Mouse (Mus musculus) kidney, postnatal 36 days (tissue): Measurements from ENCODE around the gene Ip6k1.
"Not testable (repeated sequence)": the region's sequence is repeated elsewhere in the genome, so short reads cannot be mapped to it uniquely, and the experiment has no call there.

Experiments used
- DNase-seq, 2 experiments: peaks; one replicate each; pipeline ENCODE4 v3.0.0; 2021 to 2022; ENCODE audit warnings: mixed read lengths in 2 of 2

The Ip6k1 gene

DNA sequence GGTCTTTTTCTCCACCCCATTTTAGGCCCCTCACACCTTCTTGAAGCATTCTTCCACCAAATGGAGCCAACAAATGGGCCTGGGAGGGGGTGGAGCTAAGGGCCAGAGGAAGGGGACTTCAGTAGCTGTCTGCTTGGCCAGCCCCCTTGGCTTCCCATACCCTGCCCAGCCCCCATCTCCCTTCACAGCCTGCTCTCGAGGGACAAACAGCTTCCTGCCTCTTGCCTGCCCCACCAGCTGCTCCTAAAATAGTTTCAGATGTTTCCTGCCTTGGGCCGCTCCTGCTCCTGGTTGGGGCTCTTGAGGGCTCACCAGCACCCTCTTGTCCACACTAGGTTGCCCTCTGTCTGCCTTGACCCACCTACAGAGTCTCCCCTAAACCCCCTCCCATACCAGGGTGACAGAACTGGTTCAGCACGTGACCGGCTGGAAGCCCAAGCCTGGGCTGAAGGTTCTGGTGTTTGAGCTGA, 18.8 kb upstream of the Ip6k1 start:
- peak; percentile 89 to 92 for DNase-seq

DNA sequence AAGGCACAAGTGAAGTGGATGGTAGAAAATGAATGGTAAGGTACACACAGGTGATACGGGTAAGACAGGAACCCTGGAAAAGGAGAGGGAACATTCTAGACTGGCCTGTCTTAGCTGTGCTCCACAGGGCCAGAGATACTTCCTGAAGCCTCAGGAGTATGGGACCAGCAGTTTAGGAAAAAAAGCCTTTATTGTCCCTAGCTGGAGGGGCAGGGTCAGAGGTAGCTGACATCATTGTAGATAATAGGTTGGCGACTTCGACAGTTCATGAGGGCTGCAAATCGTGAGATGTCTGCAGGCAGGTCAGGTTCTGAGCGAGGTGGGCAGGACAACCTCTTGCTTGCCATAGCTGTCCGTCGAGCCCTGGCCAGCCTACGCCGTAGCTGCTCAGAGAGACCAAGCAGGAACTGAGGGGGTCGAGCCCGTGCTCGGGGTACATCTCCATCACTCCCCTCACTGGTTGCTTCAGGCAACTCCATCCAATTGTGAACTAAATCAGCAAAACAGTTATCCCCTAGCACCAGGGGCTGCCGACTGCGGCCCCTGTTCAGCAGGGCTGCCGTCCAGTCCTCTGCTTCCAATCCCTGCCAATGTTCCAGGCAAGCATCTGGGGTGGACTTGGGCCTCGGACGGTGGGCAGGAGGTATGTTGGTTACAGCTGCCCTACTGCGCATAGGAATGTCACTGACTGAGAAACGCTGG, 18.1 kb upstream of the Ip6k1 start:
- no peak for DNase-seq

DNA sequence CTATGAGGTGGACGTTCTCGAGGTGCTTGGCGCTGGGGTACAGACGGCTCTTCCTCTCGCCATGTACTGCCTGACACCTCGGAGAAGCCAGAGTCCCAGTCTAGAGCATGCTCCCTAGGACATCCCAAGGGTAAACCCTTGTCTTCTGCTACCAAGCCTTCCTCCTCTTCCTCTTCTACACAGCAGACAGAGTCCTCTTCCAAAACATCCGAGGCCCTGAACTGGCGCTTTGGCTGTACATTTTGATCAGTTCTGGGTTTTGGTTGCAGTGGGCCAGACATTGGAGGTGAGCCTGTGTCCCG, 17.6 kb upstream of the Ip6k1 start:
- no peak for DNase-seq

DNA sequence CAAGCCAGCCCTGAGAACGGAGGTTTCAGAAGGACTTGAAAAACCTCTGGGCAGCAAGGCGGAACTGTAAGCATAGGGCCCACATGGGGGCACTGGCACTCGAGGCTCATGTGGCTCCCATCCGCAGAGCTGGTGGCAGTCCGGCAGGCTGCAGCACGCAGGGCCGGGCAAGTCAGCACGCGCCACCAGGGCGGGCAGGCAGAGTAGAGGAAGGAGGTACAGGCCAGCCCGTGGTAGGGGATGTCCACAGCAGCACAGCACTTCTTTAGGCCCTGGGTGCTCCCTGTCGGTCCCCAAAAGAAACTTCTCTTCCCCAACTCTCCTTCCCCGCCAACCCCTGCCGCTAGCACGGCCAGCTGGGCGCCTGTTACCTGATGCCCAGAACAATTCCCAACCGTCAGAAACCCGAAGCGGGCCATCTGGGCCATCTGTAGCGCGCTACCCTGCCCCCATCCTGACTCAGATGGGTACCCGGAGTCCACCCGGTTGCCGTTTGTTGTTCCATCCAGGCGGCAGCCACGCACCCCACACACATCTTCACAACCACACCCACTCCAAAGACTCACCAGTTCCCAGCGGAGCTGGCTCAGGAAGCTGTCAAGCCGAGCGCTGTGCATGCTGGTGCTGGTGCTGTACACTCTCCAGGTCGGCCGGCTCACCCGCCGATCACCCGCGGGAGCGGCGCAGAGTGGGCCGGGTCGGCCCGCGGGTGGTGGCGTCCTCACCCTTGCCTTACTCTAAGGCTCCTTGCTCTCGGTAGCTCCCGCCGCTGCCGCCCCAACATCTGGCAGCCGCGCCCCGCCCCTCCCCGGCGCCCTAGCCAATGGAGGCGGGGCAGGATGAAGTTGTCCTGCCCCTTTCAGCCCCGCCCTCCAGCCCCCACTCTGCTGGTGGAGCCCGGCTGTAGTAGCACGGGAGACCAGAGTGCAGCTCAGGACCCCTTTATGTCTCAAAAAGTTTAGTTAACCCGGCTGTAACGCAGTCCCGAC, 16.9 kb upstream of the Ip6k1 start, which contains the start of gene Inka1:
Gene Inka1, minus strand, starts transcription at position 749 of the 989 bp plus-strand sequence.
- peak; percentile 90 to 96 for DNase-seq

DNA sequence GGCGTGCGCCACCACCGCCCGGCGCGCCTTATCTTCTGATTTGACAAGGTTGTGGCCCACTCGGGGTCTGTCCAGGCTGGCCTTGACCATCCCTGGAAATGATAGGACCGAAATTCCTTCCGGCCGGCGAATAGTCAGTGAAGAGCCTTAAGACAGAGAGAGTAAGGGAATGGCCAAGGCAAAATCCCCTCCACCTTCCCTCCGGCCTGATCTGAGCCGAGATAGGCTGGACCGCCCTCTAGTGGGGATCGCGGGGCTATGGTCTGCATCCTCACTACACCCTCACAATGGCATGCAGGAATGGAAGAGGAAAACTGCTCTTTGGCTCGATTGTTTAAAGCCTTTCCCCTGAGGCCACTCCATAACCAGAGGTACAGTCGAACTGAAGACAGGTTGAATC, 15.9 kb upstream of the Ip6k1 start:
- DNase-seq = peak; percentile 85 to 89

DNA sequence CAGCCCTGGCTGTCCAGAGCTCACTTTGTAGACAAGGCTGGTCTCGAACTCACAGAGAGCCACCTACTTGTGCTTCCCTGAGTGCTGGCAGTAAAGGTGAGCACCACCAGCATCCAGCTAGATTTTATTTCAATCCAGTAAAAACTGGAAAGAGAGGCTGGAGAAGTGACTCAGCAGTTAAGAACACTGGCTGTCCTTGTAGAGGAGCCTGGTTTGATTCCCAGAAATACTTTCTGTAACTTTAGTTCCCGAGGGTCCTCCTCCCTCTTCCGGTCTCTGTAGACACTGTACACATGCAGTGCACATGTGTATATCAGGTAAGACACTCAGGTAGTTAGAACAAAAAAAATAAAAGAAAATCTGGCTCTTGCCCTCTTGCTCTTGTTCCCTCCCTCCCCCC, 14.4 kb upstream of the Ip6k1 start:
- no peak for DNase-seq

DNA sequence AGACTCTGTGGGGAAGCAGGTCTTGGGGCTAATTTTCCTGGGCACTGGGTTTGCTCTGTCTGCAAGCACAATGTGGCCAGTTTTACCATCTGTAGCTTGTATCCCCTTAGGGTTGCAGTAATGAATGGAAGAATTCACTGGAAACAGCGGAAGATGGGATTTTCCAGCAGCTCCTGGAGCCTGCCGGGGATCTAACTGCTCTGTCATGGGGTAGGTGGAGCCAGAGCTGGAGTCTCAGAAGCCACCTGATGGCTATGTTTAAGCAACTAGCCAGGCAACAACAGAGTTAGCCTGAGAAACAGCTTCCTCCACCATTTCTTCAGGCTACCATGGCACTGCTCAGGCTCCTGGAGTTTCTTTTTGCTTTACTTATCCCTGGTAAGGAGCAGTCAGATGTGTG, 10.1 kb upstream of the Ip6k1 start, which contains the start of gene Cdhr4:
Gene Cdhr4, plus strand, starts transcription at position 301 of the 400 bp plus-strand sequence.
- DNase-seq = no peak

DNA sequence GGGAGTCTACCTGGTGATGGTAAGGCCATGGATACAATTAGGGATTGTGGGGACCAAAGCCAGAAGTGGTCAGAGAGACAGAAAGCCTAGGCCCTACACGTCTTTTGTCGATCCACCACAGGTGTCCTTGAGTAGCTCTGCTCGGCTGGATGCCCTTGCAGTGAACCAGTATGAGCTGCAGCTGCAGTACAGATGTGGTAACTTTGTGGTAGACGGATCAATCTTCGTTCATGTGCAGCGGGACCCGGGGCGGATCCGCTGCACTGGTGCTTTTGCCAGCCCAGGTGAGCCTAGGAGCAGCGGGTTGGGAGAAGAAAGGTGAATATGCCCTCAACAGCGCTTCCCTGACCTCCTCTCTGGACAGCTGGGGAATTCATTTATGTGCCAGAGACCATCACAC, 9.3 kb upstream of the Ip6k1 start:
- no peak for DNase-seq

DNA sequence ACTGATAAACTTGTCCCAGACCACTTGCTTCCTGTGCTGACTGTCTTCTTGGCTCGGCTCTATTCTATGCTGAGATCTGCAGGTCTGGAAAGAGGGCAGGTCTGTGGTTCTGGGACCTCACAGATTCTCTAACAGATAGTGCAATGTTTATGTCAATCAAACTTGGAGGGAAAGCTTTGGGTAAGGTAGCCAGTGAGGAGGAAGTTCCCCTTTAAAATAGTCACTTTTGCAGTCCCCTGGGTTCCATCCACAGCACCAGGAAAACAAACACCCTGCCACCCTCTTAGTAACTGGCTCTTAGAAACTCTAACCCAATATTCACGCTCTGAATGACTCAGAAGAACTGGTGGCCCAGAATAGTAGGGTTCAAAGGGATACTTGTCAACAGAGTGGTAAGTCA, 7.8 kb upstream of the Ip6k1 start:
- DNase-seq = no peak

DNA sequence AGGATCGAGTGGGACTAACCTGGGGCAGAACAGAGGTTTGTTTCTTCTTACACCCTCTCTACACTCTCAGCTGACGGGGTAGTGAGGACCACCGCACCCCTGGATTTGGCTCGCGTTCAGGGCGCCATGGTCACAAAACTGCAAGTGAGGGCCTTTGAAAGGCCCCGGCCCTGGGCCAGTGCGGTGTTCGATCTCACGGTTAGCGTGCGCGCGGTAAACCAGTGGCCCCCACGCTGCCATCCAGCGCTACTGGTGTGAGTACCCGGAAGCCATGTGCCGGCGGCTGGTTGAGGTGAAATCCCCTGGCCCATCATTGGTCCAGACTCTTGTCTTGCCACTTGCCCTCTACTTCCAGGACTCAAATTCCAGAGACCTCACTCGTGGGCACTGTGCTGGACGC, 6.8 kb upstream of the Ip6k1 start:
- no peak for DNase-seq

DNA sequence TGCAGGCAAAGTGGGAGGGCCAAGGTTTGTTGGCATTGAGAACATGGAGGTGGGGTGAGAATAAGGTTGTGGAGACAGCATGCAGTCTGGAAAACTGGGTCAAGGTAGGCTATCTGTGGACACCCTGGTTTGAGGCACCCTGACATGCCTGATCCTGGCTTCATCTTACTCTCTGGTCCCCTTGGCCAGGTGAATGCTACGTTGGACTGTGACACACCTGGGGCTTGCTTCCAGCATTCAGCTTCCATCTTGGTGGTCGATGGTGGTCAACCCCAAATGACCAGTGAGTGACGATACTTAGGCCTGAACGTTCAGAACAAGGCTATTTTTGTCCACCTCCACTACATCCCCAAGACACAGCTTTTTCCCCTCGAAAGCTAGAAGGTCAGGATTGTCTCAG, 6.3 kb upstream of the Ip6k1 start, which contains the start of gene Gm20662:
Gene Gm20662, plus strand, starts transcription at position 301 of the 400 bp plus-strand sequence.
- no peak for DNase-seq

DNA sequence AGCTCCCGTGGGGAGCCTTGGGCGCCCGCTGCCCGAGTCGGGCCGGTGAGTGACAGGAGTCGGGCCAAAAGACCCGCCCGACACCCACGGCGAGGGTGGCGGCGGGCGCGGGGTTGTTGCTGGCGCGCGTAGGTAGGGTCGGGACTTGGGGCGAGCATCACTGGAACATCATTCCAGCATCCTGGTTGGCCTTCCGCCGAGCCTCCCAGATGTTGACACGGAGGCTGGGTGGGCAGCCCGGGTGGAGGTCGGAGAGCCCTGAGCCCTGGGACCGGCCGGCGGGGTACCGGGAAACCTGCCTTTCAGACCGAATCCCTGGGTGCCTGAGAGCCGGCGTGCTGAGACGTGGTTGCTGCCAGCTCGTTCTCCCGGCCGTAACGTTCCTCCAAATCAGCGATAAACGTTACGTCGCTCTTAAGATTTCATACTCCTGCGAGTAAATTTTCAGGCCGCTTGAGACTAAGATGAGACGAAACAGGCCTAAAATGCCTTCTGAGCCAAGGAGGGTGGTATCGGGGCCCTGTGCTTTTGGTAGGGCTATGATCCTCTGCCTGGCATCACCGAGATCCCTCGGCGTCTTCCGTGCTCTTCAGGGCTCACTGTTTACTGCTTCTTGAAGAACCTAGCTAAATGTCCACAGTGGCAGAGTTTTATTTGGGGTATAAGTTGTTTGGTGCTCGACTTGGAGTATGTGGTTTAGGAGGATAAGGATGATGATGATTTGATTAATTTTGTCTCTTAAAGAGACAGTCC, 653 bp downstream of the Ip6k1 start:
- DNase-seq = no peak

DNA sequence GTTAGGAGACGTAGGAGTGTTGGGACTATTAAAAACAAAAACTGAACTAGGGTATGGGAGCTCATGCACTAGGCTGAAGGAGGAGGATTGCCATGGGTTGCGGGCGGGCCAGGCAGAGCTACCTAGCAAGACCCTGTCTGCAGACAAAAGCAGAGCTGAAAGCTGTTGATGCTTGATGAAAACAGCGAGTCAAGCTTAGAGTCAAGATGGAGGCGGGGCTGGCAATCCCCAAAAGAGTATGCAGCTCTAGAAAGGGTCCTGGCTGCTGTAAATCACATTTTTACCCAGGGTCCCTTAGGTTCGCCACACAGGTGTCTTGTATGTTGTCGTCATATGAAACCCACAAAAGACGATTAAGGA, 1.2 kb downstream of the Ip6k1 start:
- no peak for DNase-seq

DNA sequence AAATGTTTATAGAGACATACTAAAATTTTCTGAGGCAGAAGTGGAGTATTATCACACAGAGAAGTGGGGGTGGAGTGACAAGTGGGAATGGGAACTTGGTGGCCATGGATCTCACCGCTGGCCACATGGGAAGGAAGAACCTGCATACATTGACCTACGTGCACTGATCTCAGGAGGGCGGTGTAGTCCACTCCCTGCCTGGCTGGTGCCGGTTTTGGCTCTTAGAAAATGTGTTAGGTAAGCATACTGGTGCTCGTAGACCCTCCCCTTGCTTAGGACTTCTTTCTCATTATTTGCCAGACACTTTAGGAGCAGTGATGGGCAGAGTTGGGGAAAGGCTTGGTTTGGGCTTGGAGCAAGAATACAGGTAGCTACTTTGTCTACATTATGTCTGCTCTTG, 5.7 kb downstream of the Ip6k1 start:
- DNase-seq = no peak

DNA sequence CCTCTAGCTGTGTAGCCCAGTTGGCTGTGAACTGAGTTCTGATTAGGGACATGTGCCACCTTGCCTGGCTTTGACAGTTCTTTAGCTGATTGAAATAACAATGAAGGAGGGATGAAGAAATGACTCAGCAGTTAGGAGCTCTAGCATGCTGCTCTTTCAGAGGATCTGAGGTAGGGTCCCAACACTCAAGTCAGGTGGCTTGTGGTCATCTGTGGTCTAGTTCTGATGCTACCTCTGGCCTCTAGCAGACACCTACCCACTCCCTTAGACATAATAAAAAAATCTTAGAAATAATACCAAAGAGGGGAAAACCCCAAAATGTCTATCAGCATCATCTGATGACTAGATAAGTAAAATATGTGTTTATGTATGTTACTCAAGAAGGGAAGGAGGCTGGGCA, 8.1 kb downstream of the Ip6k1 start:
- no peak for DNase-seq

DNA sequence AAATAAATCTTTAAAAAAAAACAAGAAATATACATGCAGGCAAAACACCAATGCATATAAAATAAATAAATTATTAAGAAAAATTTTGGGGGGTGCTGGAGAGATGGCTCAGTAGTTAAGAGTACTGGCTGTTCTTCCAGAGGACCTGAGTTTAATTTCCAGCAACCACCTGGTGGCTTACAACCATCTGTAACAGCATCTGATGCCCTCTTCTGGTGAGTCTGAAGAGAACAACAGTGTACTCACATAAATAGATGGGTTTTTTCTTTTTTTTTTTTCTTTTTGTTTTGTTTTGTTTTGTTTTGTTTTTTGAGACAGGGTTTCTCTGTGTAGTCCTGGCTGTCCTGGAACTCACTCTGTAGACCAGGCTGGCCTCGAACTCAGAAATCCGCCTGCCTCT, 11.3 kb downstream of the Ip6k1 start:
- not testable (repeated sequence) for DNase-seq

DNA sequence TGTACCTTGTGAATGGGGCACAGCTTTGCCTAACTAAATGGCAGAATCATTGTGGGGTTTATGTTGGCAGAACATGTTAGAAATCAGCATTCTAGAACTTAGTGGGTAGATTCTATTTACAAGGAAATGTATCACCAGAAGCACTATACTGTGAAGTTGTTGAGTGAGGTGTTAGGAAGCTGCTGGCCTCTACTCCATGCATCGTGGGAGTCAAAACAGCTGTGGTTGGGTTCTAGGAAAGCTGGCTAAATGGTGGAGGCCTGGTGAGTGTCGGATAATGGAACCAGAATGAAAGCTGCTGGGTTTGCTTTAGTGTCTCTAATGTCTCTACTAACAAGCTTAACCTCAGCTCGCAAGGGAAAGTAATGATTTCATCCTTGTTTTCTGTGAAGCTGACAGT, 14.8 kb downstream of the Ip6k1 start:
- no peak for DNase-seq

DNA sequence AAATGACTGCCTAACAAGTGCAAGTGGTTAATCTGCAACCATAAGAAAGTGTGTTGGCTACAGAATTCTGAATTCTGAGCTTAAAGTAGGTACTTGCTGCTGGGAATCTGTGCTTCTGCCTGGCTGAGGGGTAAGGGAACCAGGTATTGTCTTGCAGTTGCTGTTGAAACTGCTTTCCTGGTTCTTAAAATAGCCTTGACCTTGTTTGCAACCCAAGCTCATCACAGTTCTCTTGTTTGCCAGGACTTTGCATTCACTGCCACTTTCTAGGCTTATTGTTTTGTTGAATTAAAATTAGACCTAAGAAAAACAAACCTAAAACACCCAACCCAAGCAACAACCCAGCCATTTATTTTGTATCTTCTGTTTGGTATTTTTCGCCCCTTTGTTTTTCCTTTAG, 18.4 kb downstream of the Ip6k1 start:
- no peak for DNase-seq

DNA sequence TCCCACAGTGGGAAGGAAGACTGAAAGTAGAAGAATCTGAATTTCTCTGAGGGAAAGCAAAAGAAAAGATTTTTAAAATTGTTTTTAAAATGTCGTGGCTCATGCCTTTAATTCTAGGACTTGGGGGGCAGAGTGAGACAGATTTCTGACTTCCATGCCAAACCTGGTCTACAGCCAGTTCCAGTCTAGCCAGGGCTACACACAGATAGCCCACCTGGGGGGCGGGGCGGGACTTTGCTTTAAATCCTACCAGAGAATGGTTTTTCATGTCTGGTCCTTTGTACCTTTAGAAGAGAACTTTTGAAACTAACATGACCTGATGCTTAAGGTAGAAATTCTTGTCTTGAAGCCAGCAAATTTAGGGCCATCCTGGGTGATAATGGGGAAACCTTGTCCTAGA, 20.9 kb downstream of the Ip6k1 start:
- DNase-seq = no peak

DNA sequence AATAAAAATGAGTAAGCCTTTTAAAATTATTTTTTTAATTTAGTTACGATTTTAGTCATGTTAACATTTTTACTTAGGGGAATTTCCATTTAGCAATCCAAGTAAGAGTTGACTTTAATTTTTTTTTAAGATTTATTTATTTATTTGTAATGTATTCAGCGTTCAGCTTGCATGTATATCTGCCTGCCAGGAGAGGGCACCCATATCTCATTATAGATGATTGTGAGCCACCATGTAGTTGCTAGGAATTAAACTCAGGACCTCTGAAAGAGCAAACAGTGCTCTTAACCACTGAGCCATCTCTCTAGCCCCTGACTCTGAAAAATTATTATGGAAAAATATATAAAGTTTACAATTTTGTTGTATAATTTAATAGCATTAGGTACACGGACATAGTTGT, 24.3 kb downstream of the Ip6k1 start:
- DNase-seq = no peak

DNA sequence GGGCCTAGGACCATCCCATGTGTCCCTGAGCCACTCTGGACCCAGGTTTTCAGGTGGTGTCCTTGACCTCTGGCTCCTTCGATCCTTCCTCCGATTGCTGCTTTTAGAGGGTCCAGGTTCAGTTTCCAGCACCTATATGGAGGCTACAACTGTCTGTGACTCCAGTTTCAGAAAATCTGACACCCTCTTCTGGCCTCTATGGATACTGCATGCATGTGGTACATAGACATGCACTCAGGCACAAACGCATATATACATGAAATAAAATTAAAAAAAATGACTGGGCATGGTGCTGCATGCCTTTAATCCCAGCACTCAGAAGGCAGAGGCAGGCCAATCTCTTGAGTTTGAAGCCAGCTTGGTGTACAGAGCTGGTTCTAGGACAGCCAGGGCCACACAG, 25.6 kb downstream of the Ip6k1 start:
- DNase-seq = no peak

DNA sequence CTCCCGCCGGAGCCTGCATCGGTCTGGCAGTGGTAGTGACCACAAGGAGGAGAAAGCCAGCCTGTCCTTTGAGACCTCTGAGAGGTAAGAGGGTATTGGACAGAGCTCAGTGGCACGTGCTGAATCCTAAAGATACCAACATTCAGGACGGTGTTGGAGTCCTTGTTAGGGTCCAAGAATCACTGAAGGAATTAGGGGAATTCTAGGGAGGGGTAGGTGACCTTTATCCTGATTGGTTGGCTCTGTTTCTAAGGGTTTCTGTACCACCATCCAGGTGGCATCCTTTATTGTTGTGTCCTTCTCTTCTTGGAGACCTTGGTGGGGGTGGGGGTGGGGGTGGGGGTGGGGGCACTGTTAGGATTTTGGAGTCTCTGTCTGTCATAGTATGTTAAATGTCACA, 29.8 kb downstream of the Ip6k1 start:
- DNase-seq = no peak
